Mouse (Mus musculus): ENCODE measurements around the gene Srm. TPM values are rescaled to one million over a fixed set of nuclear protein-coding genes. Genes with fewer than 3 reads are reported as not detected.

The Srm gene
- polyA plus RNA-seq, 1 experiment from 2014 or later: 99.5 TPM

DNA sequence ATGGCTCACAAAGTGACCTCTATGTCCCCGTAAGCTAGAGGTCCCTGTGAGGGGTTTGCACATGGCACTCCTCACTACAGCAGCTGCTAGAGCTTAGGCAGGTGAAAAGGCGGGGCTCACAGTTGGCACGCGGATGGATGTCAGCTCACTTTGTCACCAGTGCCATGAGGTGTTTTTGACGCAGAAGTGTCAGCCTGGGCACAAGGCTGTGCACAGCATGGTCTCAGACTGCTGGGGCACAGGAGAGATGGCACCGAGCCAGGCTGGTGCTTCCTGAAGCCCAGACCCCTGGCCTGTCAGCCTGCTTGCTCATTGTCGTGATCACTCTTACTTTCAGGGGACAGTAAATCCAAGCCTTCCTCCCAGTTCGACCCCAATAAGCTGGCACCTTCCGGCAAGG, 10.5 kb upstream of the Srm start:
- Histone ChIP-seq H3K4me1 (ENCODE audit: control insufficient read depth, insufficient read depth, low read length) (no peaks in the 10 kb centered on the region), H3K4me2 (ENCODE audit: low read depth, low read length) (no peak overlapping the region), H3K9me3 (replicated peaks; ENCODE audit: control insufficient read depth, low read length) (no peaks in the 10 kb centered on the region), H3K4me3 (ENCODE audit: low read length) (no peak overlapping the region), H3K36me3 (ENCODE audit: control insufficient read depth, insufficient read depth) (peaks cover 52% of the 10 kb centered on the region), H3K27ac (ENCODE audit: low read length) (no peak overlapping the region), H3K9ac (ENCODE audit: low read length) (no peak overlapping the region), H3K27me3 (ENCODE audit: control insufficient read depth, insufficient read depth, low read length) (no peaks in the 10 kb centered on the region)
- WGBS: 77% methylated on average over 9 of the region's 9 CpGs
- no peak for ATAC-seq (replicated peaks; ENCODE audit: extremely low read depth, insufficient read depth, low FRiP score)

DNA sequence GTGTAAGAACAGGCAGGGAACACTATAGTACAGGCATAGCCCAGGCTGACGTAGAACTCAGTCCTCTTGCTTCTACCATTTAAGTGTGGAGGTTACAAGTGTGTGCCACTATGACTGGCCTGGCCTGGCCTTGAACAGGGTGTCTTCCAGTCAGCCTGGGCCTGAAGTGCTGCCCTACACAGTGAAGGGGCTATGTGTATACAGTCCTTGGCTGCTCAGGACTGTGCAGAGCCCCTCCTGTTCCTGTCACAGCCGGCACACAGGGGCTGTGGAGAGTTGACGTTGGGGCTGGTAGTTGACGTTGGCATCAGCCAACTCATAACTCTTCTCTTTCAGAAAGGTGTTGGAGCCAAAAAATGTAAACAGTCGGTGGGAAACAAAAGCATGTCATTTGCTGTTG, 9.9 kb upstream of the Srm start:
- Histone ChIP-seq H3K9ac (ENCODE audit: low read length) (no peak overlapping the region), H3K4me2 (ENCODE audit: low read depth, low read length) (no peak overlapping the region), H3K36me3 (ENCODE audit: control insufficient read depth, insufficient read depth) (peaks cover 46% of the 10 kb centered on the region), H3K4me1 (ENCODE audit: control insufficient read depth, insufficient read depth, low read length) (no peaks in the 10 kb centered on the region), H3K9me3 (replicated peaks; ENCODE audit: control insufficient read depth, low read length) (no peaks in the 10 kb centered on the region), H3K4me3 (ENCODE audit: low read length) (no peak overlapping the region), H3K27ac (ENCODE audit: low read length) (no peak overlapping the region), H3K27me3 (ENCODE audit: control insufficient read depth, insufficient read depth, low read length) (no peaks in the 10 kb centered on the region)
- ATAC-seq (replicated peaks; ENCODE audit: extremely low read depth, insufficient read depth, low FRiP score): no peak
- WGBS: 89% methylated on average over 5 of the region's 5 CpGs

DNA sequence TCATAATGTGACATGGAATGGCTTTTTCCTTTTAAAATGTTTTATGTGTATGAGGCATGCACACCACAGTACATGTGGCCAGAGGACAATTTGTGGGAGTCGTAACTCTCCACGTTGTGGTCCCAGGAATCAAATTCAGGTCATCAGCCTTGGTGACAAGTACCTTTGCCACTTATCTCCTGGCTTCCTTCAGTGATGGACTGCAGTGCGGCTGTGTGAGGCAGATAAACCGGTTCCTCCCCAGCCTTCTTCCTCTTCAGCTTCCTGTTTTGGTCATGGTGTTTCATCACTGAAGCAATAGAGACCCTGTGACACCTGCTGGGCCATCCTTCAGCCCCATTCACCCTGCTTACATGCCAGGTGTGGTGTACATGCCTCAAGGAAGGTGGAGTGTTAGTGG, 8.0 kb upstream of the Srm start:
- Histone ChIP-seq H3K36me3 (ENCODE audit: control insufficient read depth, insufficient read depth) (peaks cover 34% of the 10 kb centered on the region), H3K4me1 (ENCODE audit: control insufficient read depth, insufficient read depth, low read length) (no peaks in the 10 kb centered on the region), H3K9ac (ENCODE audit: low read length) (no peak overlapping the region), H3K9me3 (replicated peaks; ENCODE audit: control insufficient read depth, low read length) (no peaks in the 10 kb centered on the region), H3K4me3 (ENCODE audit: low read length) (no peak overlapping the region), H3K4me2 (ENCODE audit: low read depth, low read length) (no peak overlapping the region), H3K27me3 (ENCODE audit: control insufficient read depth, insufficient read depth, low read length) (no peaks in the 10 kb centered on the region), H3K27ac (ENCODE audit: low read length) (no peak overlapping the region)
- ATAC-seq (replicated peaks; ENCODE audit: extremely low read depth, insufficient read depth, low FRiP score): no peak
- WGBS: 32% methylated on average over 4 of the region's 4 CpGs

DNA sequence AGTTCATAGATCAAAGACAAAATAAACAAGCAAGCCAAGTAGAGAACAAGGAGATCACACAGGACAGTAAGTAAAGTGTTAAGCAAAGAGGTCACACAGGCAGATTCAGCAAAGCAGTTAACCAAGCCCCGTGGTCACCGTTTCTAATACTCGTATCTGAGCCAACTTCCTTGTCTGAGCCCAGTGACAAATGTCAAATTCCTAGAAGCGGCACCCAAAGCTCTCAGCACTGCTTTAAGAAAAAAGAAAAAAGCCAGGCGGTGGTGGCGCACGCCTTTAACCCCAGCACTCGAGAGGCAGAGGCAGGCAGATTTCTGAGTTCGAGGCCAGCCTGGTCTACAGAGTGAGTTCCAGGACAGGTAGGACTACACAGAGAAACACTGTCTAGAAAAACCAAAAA, 4.7 kb upstream of the Srm start:
- no peaks in the 10 kb centered on the region for H3K9me3 ChIP-seq (replicated peaks; ENCODE audit: control insufficient read depth, low read length)
- H3K4me2 ChIP-seq (ENCODE audit: low read depth, low read length): no peak overlapping the region
- no peak overlapping the region for H3K27ac ChIP-seq (ENCODE audit: low read length)
- no peaks in the 10 kb centered on the region for H3K27me3 ChIP-seq (ENCODE audit: control insufficient read depth, insufficient read depth, low read length)
- 60% methylated on average over 9 of the region's 9 CpGs for WGBS
- peaks cover 4% of the 10 kb centered on the region for H3K4me1 ChIP-seq (ENCODE audit: control insufficient read depth, insufficient read depth, low read length)
- no peak overlapping the region for H3K4me3 ChIP-seq (ENCODE audit: low read length)
- peaks cover 3% of the 10 kb centered on the region for H3K36me3 ChIP-seq (ENCODE audit: control insufficient read depth, insufficient read depth)
- ATAC-seq (replicated peaks; ENCODE audit: extremely low read depth, insufficient read depth, low FRiP score): no peak
- H3K9ac ChIP-seq (ENCODE audit: low read length): no peak overlapping the region

DNA sequence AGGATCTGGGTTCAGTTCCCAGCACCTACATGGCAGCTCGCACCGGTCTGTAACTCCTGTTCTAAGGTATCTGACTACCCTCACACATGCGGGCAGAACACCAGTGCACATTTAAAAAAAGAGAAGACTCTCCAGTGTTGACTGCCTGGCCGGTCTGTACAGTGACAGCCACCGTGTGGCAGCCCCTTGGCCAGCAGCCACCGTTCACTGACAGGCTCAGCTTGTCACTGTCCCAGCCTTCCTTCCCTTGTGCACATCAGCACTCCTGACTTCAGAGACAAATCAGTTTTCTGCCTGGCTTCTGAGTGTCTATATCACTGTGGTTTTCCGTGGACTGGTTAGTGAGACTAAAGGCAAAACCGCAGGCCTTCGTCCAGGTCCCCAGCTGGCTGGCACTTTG, 2.5 kb upstream of the Srm start:
- no peak overlapping the region for H3K4me2 ChIP-seq (ENCODE audit: low read depth, low read length)
- no peak for ATAC-seq (replicated peaks; ENCODE audit: extremely low read depth, insufficient read depth, low FRiP score)

DNA sequence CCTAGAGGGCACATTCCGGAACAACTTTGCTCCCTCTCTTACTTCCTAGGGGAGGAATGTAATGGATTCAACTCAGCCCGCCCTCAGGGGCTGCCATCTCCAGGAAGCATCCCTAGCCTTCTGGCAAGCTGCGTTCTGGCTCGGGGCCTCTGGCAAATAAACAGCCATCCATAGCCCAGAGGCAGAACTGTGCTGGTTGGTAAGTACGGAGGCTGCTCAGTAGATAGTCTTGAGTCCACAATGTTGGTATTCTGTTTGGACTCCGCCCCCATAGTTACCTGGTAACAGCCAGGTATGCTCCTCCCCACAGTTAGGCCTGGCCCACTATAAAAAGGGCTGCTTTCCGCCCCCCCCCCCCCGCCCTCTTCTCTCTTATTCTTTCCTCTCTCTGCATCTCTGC, 1.7 kb upstream of the Srm start:
- no peak overlapping the region for H3K4me2 ChIP-seq (ENCODE audit: low read depth, low read length)
- no peak overlapping the region for H3K27ac ChIP-seq (ENCODE audit: low read length)
- H3K9me3 ChIP-seq (replicated peaks; ENCODE audit: control insufficient read depth, low read length): no peaks in the 10 kb centered on the region
- peaks cover 18% of the 10 kb centered on the region for H3K4me1 ChIP-seq (ENCODE audit: control insufficient read depth, insufficient read depth, low read length)
- H3K27me3 ChIP-seq (ENCODE audit: control insufficient read depth, insufficient read depth, low read length): no peaks in the 10 kb centered on the region
- H3K4me3 ChIP-seq (ENCODE audit: low read length): no peak overlapping the region
- WGBS: 74% methylated on average over 7 of the region's 8 CpGs
- peaks cover 10% of the 10 kb centered on the region for H3K36me3 ChIP-seq (ENCODE audit: control insufficient read depth, insufficient read depth)
- ATAC-seq (replicated peaks; ENCODE audit: extremely low read depth, insufficient read depth, low FRiP score): no peak
- H3K9ac ChIP-seq (ENCODE audit: low read length): no peak overlapping the region

More for the DNA sequence above, 2.5 kb upstream of the Srm start:
- Histone ChIP-seq H3K9ac (ENCODE audit: low read length) (no peak overlapping the region), H3K27me3 (ENCODE audit: control insufficient read depth, insufficient read depth, low read length) (no peaks in the 10 kb centered on the region), H3K9me3 (replicated peaks; ENCODE audit: control insufficient read depth, low read length) (no peaks in the 10 kb centered on the region), H3K4me3 (ENCODE audit: low read length) (no peak overlapping the region), H3K4me1 (ENCODE audit: control insufficient read depth, insufficient read depth, low read length) (peaks cover 18% of the 10 kb centered on the region), H3K27ac (ENCODE audit: low read length) (no peak overlapping the region), H3K36me3 (ENCODE audit: control insufficient read depth, insufficient read depth) (peaks cover 2% of the 10 kb centered on the region)
- 49% methylated on average over 9 of the region's 9 CpGs for WGBS

DNA sequence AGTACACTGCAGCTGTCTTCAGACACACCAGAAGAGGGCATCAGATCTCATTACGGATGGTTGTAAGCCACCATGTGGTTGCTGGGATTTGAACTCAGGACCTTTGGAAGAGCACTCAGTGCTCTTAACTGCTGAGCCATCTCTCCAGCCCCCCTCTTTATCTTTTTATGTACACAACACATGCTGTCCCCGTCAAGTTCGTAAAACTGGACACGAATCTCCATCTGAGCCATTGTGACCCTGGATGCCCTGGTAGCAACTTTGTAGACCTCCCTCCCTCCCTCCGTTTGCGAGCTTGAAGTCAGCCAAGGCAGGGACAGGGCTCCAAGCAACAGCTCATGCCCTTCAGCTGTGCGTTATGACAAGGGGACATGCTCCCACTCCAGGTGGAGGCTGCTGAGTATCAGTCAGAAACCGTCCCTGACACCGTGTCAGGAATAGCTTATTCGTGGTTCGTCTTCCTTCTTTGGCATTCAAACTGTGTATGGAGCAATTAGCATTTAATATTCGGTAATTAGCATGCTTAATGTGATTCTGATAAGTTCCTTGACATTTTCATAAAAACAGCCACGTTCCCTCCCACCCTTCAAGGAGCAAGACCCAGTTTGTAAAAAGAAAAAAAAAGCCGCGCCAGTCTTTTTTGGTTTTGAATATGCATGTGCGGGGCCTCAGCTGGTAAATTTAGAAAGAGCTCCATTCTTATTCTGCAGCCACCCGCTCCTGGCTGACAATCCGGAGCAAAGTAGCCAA, 707 bp upstream of the Srm start:
- WGBS: 4% methylated on average over 18 of the region's 18 CpGs
- Histone ChIP-seq H3K27me3 (ENCODE audit: control insufficient read depth, insufficient read depth, low read length) (no peaks in the 10 kb centered on the region), H3K4me1 (ENCODE audit: control insufficient read depth, insufficient read depth, low read length) (peaks cover 18% of the 10 kb centered on the region), H3K36me3 (ENCODE audit: control insufficient read depth, insufficient read depth) (peaks cover 20% of the 10 kb centered on the region), H3K9me3 (replicated peaks; ENCODE audit: control insufficient read depth, low read length) (no peaks in the 10 kb centered on the region), H3K27ac (ENCODE audit: low read length) (peak overlapping the region; percentile 80), H3K4me3 (ENCODE audit: low read length) (peak overlapping the region; percentile 96), H3K4me2 (ENCODE audit: low read depth, low read length) (peak overlapping the region; percentile 88), H3K9ac (ENCODE audit: low read length) (peak overlapping the region; percentile 74)
- peak; percentile 0; the same call in 1 of the 2 replicates for ATAC-seq (replicated peaks; ENCODE audit: extremely low read depth, insufficient read depth, low FRiP score)

DNA sequence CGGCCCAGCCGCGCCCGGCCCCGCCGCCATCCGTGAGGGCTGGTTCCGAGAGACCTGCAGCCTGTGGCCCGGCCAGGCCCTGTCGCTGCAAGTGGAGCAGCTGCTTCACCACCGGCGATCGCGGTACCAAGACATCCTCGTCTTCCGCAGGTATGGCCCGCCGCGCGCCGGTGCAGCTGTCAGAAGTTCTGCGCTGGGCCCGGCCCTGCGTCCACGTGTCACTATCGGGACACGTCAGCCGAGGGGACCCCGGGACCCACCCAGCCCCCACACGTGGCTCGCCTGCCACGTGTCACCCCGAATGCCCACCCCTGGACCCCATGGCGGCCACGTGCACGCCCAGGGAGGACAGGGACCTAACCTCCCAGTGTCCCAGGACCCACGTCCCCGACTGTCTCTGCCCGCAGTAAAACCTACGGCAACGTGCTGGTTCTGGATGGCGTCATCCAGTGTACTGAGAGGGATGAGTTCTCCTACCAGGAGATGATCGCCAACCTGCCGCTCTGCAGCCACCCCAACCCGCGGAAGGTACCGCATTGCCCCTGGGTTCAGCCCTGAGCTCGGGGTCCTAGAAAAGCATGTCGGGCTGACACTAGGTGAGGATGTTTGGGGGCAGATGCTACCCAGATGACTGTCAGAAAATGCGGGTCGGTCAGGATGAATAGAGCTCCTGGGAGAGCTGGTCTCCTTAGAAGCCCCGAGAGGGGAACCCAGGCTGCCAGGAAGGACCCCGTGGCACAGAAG, 506 bp downstream of the Srm start:
- Histone ChIP-seq H3K9me3 (replicated peaks; ENCODE audit: control insufficient read depth, low read length) (no peaks in the 10 kb centered on the region), H3K36me3 (ENCODE audit: control insufficient read depth, insufficient read depth) (peaks cover 30% of the 10 kb centered on the region), H3K4me1 (ENCODE audit: control insufficient read depth, insufficient read depth, low read length) (peaks cover 18% of the 10 kb centered on the region), H3K9ac (ENCODE audit: low read length) (peak overlapping the region; percentile 93), H3K27me3 (ENCODE audit: control insufficient read depth, insufficient read depth, low read length) (no peaks in the 10 kb centered on the region), H3K27ac (ENCODE audit: low read length) (peak overlapping the region; percentile 46; the same call in 1 of the 2 replicates), H3K4me3 (ENCODE audit: low read length) (peak overlapping the region; percentile 96), H3K4me2 (ENCODE audit: low read depth, low read length) (peak overlapping the region; percentile 84)
- WGBS: under 1% methylated on average over 53 of the region's 53 CpGs
- peak; percentile 26 for ATAC-seq (replicated peaks; ENCODE audit: extremely low read depth, insufficient read depth, low FRiP score)

DNA sequence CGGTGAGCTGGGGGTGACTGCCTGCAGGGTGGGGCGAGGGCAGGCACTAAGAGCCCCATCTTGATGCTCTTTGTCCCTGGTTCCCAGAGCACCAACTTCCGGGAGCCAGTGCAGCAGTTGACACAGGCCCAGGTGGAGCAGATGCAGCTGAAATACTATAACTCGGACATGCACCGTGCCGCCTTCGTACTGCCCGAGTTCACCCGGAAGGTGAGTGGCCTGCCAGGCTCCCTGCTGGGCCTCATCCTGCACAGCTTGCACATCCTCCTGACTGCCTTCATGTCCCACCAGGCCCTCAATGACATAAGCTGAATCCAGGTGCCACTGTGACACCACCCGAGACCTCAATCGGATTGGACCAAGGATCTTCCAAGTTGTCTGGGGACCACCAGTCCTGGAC, 2.7 kb downstream of the Srm start:
- 89% methylated on average over 11 of the region's 11 CpGs for WGBS
- Histone ChIP-seq H3K27me3 (ENCODE audit: control insufficient read depth, insufficient read depth, low read length) (no peaks in the 10 kb centered on the region), H3K4me1 (ENCODE audit: control insufficient read depth, insufficient read depth, low read length) (peaks cover 18% of the 10 kb centered on the region), H3K36me3 (ENCODE audit: control insufficient read depth, insufficient read depth) (peaks cover 43% of the 10 kb centered on the region), H3K4me2 (ENCODE audit: low read depth, low read length) (no peak overlapping the region), H3K27ac (ENCODE audit: low read length) (no peak overlapping the region), H3K4me3 (ENCODE audit: low read length) (no peak overlapping the region), H3K9me3 (replicated peaks; ENCODE audit: control insufficient read depth, low read length) (no peaks in the 10 kb centered on the region), H3K9ac (ENCODE audit: low read length) (no peak overlapping the region)
- ATAC-seq (replicated peaks; ENCODE audit: extremely low read depth, insufficient read depth, low FRiP score): no peak
